Mouse (Mus musculus) liver, embryonic 16.5 days (tissue): ENCODE measurements around the gene Marc2. TPM values are rescaled to one million over a fixed set of nuclear protein-coding genes. Genes with fewer than 3 reads are reported as not detected.
A peak's percentile ranks its signal among the peaks of the same experiment; 100 is the strongest.

Experiments
- ATAC-seq: fragments of 200-750 bp; cut with Nextera tagmentation; 2 replicates; pipeline ENCODE4 v1.8.0; 2017; ENCODE audit warnings: low read depth, mild to moderate bottlenecking, moderate number of reproducible peaks, moderate library complexity
- H3K27ac ChIP-seq: fragments of 300-500 bp; sonication (generic); 2 replicates; pipeline ENCODE4 v1.5.1; 2014; ENCODE audit warnings: mild to moderate bottlenecking, low read length
- H3K27me3 ChIP-seq: fragments of 300-500 bp; sonication (generic); 2 replicates; pipeline ENCODE4 v1.6.1; 2014; ENCODE audit warnings: low read depth, low read length, mixed read lengths; ENCODE audit not compliant: control insufficient read depth, insufficient read depth
- H3K36me3 ChIP-seq: fragments of 300-500 bp; sonication (generic); 2 replicates; pipeline ENCODE4 v1.6.1; 2014; ENCODE audit warnings: mild to moderate bottlenecking; ENCODE audit not compliant: control insufficient read depth, insufficient read depth
- H3K4me1 ChIP-seq: fragments of 300-500 bp; sonication (generic); 2 replicates; pipeline ENCODE4 v1.6.1; 2014; ENCODE audit warnings: low read depth, low read length, mixed read lengths; ENCODE audit not compliant: control insufficient read depth
- H3K4me2 ChIP-seq: fragments of 300-500 bp; sonication (generic); 2 replicates; pipeline ENCODE4 v1.6.1; 2014; ENCODE audit warnings: low read depth, low read length, mixed read lengths
- H3K4me3 ChIP-seq: fragments of 300-500 bp; sonication (generic); 2 replicates; pipeline ENCODE4 v1.5.1; 2014; ENCODE audit warnings: low read depth, mild to moderate bottlenecking, low read length
- H3K9ac ChIP-seq: fragments of 300-500 bp; sonication (generic); 2 replicates; pipeline ENCODE4 v1.6.1; 2014; ENCODE audit warnings: low read depth, low read length
- H3K9me3 ChIP-seq: fragments of 300-500 bp; sonication (generic); replicated peaks from 2 replicates; pipeline ENCODE4 v1.6.1; 2016; ENCODE audit warnings: low read length; ENCODE audit not compliant: control insufficient read depth
- WGBS: fragments of 180-500 bp; shearing (Covaris S2); extraction: QIAGEN DNeasy Blood & Tissue Kit; methylation state at CpG from one replicate; pipeline ENCODE4 v1.1.7; 2014; ENCODE audit not compliant: insufficient replicate concordance; 5-methylcytosine and 5-hydroxymethylcytosine counted together
- polyA plus RNA-seq: library from polyadenylated mRNA; unstranded; fragments of >200 nt; fragmentation: Nextera tagmentation; extraction: Ambion mirVana; gene quantifications from 2 replicates; pipeline ENCODE4 v1.2.1, GENCODE M21; 2015

Marc2 gene
- polyA plus RNA-seq, 1 experiment from 2014 or later, result 222 TPM

- no peak for ATAC-seq
- Histone ChIP-seq H3K4me3 (no peak overlapping the region), H3K4me2 (no peak overlapping the region), H3K27me3 (no peaks in the 10 kb centered on the region; the same call in 1 of the 2 replicates), H3K9ac (no peak overlapping the region), H3K27ac (no peak overlapping the region), H3K36me3 (no peaks in the 10 kb centered on the region; the same call in 1 of the 2 replicates), H3K4me1 (peaks cover 2% of the 10 kb centered on the region; the same call in 1 of the 2 replicates), H3K9me3 (no peaks in the 10 kb centered on the region)
- WGBS, result 65% methylated on average over 14 of the region's 14 CpGs
These were observed 64.1 kb downstream of the Marc2 start for GRCm38 (mm10) chr1:184782161-184782513.

GRCm38 (mm10) chr1:184781286-184782160 lies 64.7 kb downstream of the Marc2 start:
- peak; percentile 80 for ATAC-seq
- Histone ChIP-seq H3K4me3 (no peak overlapping the region), H3K27me3 (no peaks in the 10 kb centered on the region; the same call in 1 of the 2 replicates), H3K27ac (peak overlapping the region; percentile 41), H3K9me3 (no peaks in the 10 kb centered on the region), H3K4me1 (peaks cover 2% of the 10 kb centered on the region; the same call in 1 of the 2 replicates), H3K4me2 (no peak overlapping the region), H3K36me3 (no peaks in the 10 kb centered on the region), H3K9ac (no peak overlapping the region)
- 25% methylated on average over 10 of the region's 10 CpGs for WGBS

GRCm38 (mm10) chr1:184778157-184778556 lies 68.1 kb downstream of the Marc2 start:
- Histone ChIP-seq H3K27ac (no peak overlapping the region), H3K4me3 (no peak overlapping the region), H3K9me3 (no peaks in the 10 kb centered on the region), H3K9ac (no peak overlapping the region), H3K4me2 (no peak overlapping the region), H3K36me3 (no peaks in the 10 kb centered on the region), H3K27me3 (no peaks in the 10 kb centered on the region; the same call in 1 of the 2 replicates), H3K4me1 (peaks cover 2% of the 10 kb centered on the region; the same call in 1 of the 2 replicates)
- ATAC-seq, result no peak
- 71% methylated on average over 6 of the region's 6 CpGs for WGBS

GRCm38 (mm10) chr1:184777061-184777795 lies 69.0 kb downstream of the Marc2 start:
- no peak overlapping the region for H3K27ac ChIP-seq
- WGBS, result 29% methylated on average over 22 of the region's 22 CpGs
- no peak overlapping the region for H3K9ac ChIP-seq
- H3K4me1 ChIP-seq, result peaks cover 2% of the 10 kb centered on the region; the same call in 1 of the 2 replicates
- no peak for ATAC-seq
- H3K9me3 ChIP-seq, result no peaks in the 10 kb centered on the region
- H3K27me3 ChIP-seq, result no peaks in the 10 kb centered on the region; the same call in 1 of the 2 replicates
- H3K4me2 ChIP-seq, result no peak overlapping the region
- H3K4me3 ChIP-seq, result no peak overlapping the region
- no peaks in the 10 kb centered on the region for H3K36me3 ChIP-seq

- ATAC-seq, result no peak
- H3K9me3 ChIP-seq, result no peaks in the 10 kb centered on the region
- H3K36me3 ChIP-seq, result no peaks in the 10 kb centered on the region
- H3K27ac ChIP-seq, result no peak overlapping the region
- H3K9ac ChIP-seq, result no peak overlapping the region
- H3K27me3 ChIP-seq, result no peaks in the 10 kb centered on the region; the same call in 1 of the 2 replicates
- WGBS, result 55% methylated on average over 9 of the region's 9 CpGs
- no peak overlapping the region for H3K4me2 ChIP-seq
- no peak overlapping the region for H3K4me3 ChIP-seq
- H3K4me1 ChIP-seq, result peaks cover 2% of the 10 kb centered on the region; the same call in 1 of the 2 replicates
These were observed 71.0 kb downstream of the Marc2 start for GRCm38 (mm10) chr1:184775289-184775688.

GRCm38 (mm10) chr1:184771891-184772249 lies 74.4 kb downstream of the Marc2 start:
- no peaks in the 10 kb centered on the region for H3K27me3 ChIP-seq
- 10% methylated on average over 9 of the region's 9 CpGs for WGBS
- H3K4me2 ChIP-seq, result peak overlapping the region; percentile 7

GRCm38 (mm10) chr1:184771202-184771890 lies 74.9 kb downstream of the Marc2 start:
- no peak overlapping the region for H3K9ac ChIP-seq
- WGBS, result 6% methylated on average over 18 of the region's 18 CpGs
- no peak overlapping the region for H3K27ac ChIP-seq
- no peaks in the 10 kb centered on the region for H3K27me3 ChIP-seq
- H3K9me3 ChIP-seq, result no peaks in the 10 kb centered on the region
- ATAC-seq, result peak; percentile 54
- H3K4me3 ChIP-seq, result no peak overlapping the region
- H3K36me3 ChIP-seq, result no peaks in the 10 kb centered on the region
- peaks cover 2% of the 10 kb centered on the region; the same call in 1 of the 2 replicates for H3K4me1 ChIP-seq
- peak overlapping the region; percentile 7 for H3K4me2 ChIP-seq

More at GRCm38 (mm10) chr1:184771891-184772249, 74.4 kb downstream of the Marc2 start:
- H3K9ac ChIP-seq, result no peak overlapping the region
- H3K4me1 ChIP-seq, result peaks cover 2% of the 10 kb centered on the region; the same call in 1 of the 2 replicates
- ATAC-seq, result no peak
- no peak overlapping the region for H3K27ac ChIP-seq
- H3K36me3 ChIP-seq, result no peaks in the 10 kb centered on the region
- H3K4me3 ChIP-seq, result no peak overlapping the region
- H3K9me3 ChIP-seq, result no peaks in the 10 kb centered on the region

- no peak overlapping the region for H3K4me3 ChIP-seq
- 37% methylated on average over 3 of the region's 3 CpGs for WGBS
These were observed 82.4 kb downstream of the Marc2 start for GRCm38 (mm10) chr1:184763866-184764265.

More at GRCm38 (mm10) chr1:184763866-184764265, 82.4 kb downstream of the Marc2 start:
- no peaks in the 10 kb centered on the region for H3K36me3 ChIP-seq
- no peaks in the 10 kb centered on the region for H3K9me3 ChIP-seq
- no peaks in the 10 kb centered on the region for H3K4me1 ChIP-seq
- no peak overlapping the region for H3K4me2 ChIP-seq
- ATAC-seq, result no peak
- H3K27ac ChIP-seq, result no peak overlapping the region
- H3K27me3 ChIP-seq, result no peaks in the 10 kb centered on the region
- no peak overlapping the region for H3K9ac ChIP-seq
